Mouse (Mus musculus): ENCODE measurements around the gene Ggta1. TPM values are rescaled to one million over a fixed set of nuclear protein-coding genes. Genes with fewer than 3 reads are reported as not detected.

Ggta1 gene
- total and polyA plus RNA-seq, 3 experiments = 8.6 to 15.5 (median 15.4) TPM

GRCm38 (mm10) chr2:35503723-35504416 is 40.8 kb upstream of the Ggta1 start:
- 40% methylated on average over 8 of the region's 8 CpGs for WGBS
- no peaks in the 10 kb centered on the region for H3K27me3 ChIP-seq (ENCODE audit: control insufficient read depth, insufficient read depth, low read length)
- H3K4me3 ChIP-seq = no peak overlapping the region
- intact Hi-C loops (cut with DNase I) = no loop called here
- TF ChIP-seq CTCF (IDR thresholded peaks at IDR 0.05) (no peak), EP300 (IDR thresholded peaks at IDR 0.05; ENCODE audit: insufficient read depth, low read depth, low read length) (no peak), POLR2A (IDR thresholded peaks at IDR 0.05; ENCODE audit: insufficient read depth, low read depth, low read length) (no peak)
- H3K79me2 ChIP-seq (replicated peaks; ENCODE audit: control insufficient read depth, insufficient read depth, low read length) = no peaks in the 10 kb centered on the region
- no peak overlapping the region for H3K9ac ChIP-seq (ENCODE audit: low read depth, low read length)
- H3K27ac ChIP-seq = peak overlapping the region; percentile 36
- DNase-seq = no peak
- H3K36me3 ChIP-seq (ENCODE audit: control insufficient read depth, insufficient read depth, low read length) = no peaks in the 10 kb centered on the region
- H3K4me1 ChIP-seq (ENCODE audit: control insufficient read depth, insufficient read depth, low read length) = peaks cover 26% of the 10 kb centered on the region

- no peaks in the 10 kb centered on the region for H3K79me2 ChIP-seq (replicated peaks; ENCODE audit: control insufficient read depth, insufficient read depth, low read length)
- no peak for DNase-seq
- 60% methylated on average over 12 of the region's 12 CpGs for WGBS
- intact Hi-C loops (cut with DNase I) = no loop called here
- TF ChIP-seq POLR2A (IDR thresholded peaks at IDR 0.05; ENCODE audit: insufficient read depth, low read depth, low read length) = no peak
- TF ChIP-seq CTCF (IDR thresholded peaks at IDR 0.05) = no peak
- no peak for TF ChIP-seq EP300 (IDR thresholded peaks at IDR 0.05; ENCODE audit: insufficient read depth, low read depth, low read length)
- no peaks in the 10 kb centered on the region for H3K27me3 ChIP-seq (ENCODE audit: control insufficient read depth, insufficient read depth, low read length)
- H3K36me3 ChIP-seq (ENCODE audit: control insufficient read depth, insufficient read depth, low read length) = no peaks in the 10 kb centered on the region
- no peak overlapping the region for H3K9ac ChIP-seq (ENCODE audit: low read depth, low read length)
- peak overlapping the region; percentile 36 for H3K27ac ChIP-seq
- H3K4me1 ChIP-seq (ENCODE audit: control insufficient read depth, insufficient read depth, low read length) = peaks cover 22% of the 10 kb centered on the region
- no peak overlapping the region for H3K4me3 ChIP-seq
Observed at GRCm38 (mm10) chr2:35503021-35503722, 40.1 kb upstream of the Ggta1 start.

GRCm38 (mm10) chr2:35502561-35502960 is 39.5 kb upstream of the Ggta1 start:
- TF ChIP-seq CTCF (IDR thresholded peaks at IDR 0.05) (no peak), POLR2A (IDR thresholded peaks at IDR 0.05; ENCODE audit: insufficient read depth, low read depth, low read length) (no peak)
- no peak for DNase-seq
- intact Hi-C loops (cut with DNase I) = no loop called here
- no peak overlapping the region for H3K27ac ChIP-seq
- H3K4me1 ChIP-seq (ENCODE audit: control insufficient read depth, insufficient read depth, low read length) = peaks cover 20% of the 10 kb centered on the region
- H3K79me2 ChIP-seq (replicated peaks; ENCODE audit: control insufficient read depth, insufficient read depth, low read length) = no peaks in the 10 kb centered on the region
- H3K36me3 ChIP-seq (ENCODE audit: control insufficient read depth, insufficient read depth, low read length) = no peaks in the 10 kb centered on the region
- H3K9ac ChIP-seq (ENCODE audit: low read depth, low read length) = no peak overlapping the region
- H3K27me3 ChIP-seq (ENCODE audit: control insufficient read depth, insufficient read depth, low read length) = no peaks in the 10 kb centered on the region
- no peak overlapping the region for H3K4me3 ChIP-seq
- 83% methylated on average over 3 of the region's 3 CpGs for WGBS

- no peaks in the 10 kb centered on the region for H3K79me2 ChIP-seq (replicated peaks; ENCODE audit: control insufficient read depth, insufficient read depth, low read length)
- TF ChIP-seq CTCF (IDR thresholded peaks at IDR 0.05) (no peak), POLR2A (IDR thresholded peaks at IDR 0.05; ENCODE audit: insufficient read depth, low read depth, low read length) (no peak), EP300 (IDR thresholded peaks at IDR 0.05; ENCODE audit: insufficient read depth, low read depth, low read length) (no peak)
- no peak overlapping the region for H3K27ac ChIP-seq
- no peak overlapping the region for H3K4me3 ChIP-seq
- no peaks in the 10 kb centered on the region for H3K36me3 ChIP-seq (ENCODE audit: control insufficient read depth, insufficient read depth, low read length)
- H3K27me3 ChIP-seq (ENCODE audit: control insufficient read depth, insufficient read depth, low read length) = no peaks in the 10 kb centered on the region
- peaks cover 16% of the 10 kb centered on the region for H3K4me1 ChIP-seq (ENCODE audit: control insufficient read depth, insufficient read depth, low read length)
- no peak for DNase-seq
- intact Hi-C loops (cut with DNase I) = no loop called here
- 86% methylated on average over 7 of the region's 7 CpGs for WGBS
- H3K9ac ChIP-seq (ENCODE audit: low read depth, low read length) = no peak overlapping the region
Observed at GRCm38 (mm10) chr2:35499474-35499873, 36.4 kb upstream of the Ggta1 start.

- WGBS = 69% methylated on average over 3 of the region's 3 CpGs
- TF ChIP-seq CTCF (IDR thresholded peaks at IDR 0.05) (no peak), EP300 (IDR thresholded peaks at IDR 0.05; ENCODE audit: insufficient read depth, low read depth, low read length) (no peak), POLR2A (IDR thresholded peaks at IDR 0.05; ENCODE audit: insufficient read depth, low read depth, low read length) (no peak)
- Histone ChIP-seq H3K79me2 (replicated peaks; ENCODE audit: control insufficient read depth, insufficient read depth, low read length) (no peaks in the 10 kb centered on the region), H3K27me3 (ENCODE audit: control insufficient read depth, insufficient read depth, low read length) (no peaks in the 10 kb centered on the region), H3K9ac (ENCODE audit: low read depth, low read length) (no peak overlapping the region), H3K4me3 (no peak overlapping the region), H3K4me1 (ENCODE audit: control insufficient read depth, insufficient read depth, low read length) (peaks cover 11% of the 10 kb centered on the region), H3K36me3 (ENCODE audit: control insufficient read depth, insufficient read depth, low read length) (no peaks in the 10 kb centered on the region), H3K27ac (no peak overlapping the region)
- intact Hi-C loops (cut with DNase I) = no loop called here
- DNase-seq = no peak
Observed at GRCm38 (mm10) chr2:35498961-35499360, 35.9 kb upstream of the Ggta1 start.

- H3K4me3 ChIP-seq = no peak overlapping the region
- 78% methylated on average over 2 of the region's 2 CpGs for WGBS
- no peak for DNase-seq
- H3K27me3 ChIP-seq (ENCODE audit: control insufficient read depth, insufficient read depth, low read length) = no peaks in the 10 kb centered on the region
- H3K79me2 ChIP-seq (replicated peaks; ENCODE audit: control insufficient read depth, insufficient read depth, low read length) = no peaks in the 10 kb centered on the region
- TF ChIP-seq POLR2A (IDR thresholded peaks at IDR 0.05; ENCODE audit: insufficient read depth, low read depth, low read length) = no peak
- TF ChIP-seq EP300 (IDR thresholded peaks at IDR 0.05; ENCODE audit: insufficient read depth, low read depth, low read length) = no peak
- no peak for TF ChIP-seq CTCF (IDR thresholded peaks at IDR 0.05)
- intact Hi-C loops (cut with DNase I) = no loop called here
- H3K9ac ChIP-seq (ENCODE audit: low read depth, low read length) = no peak overlapping the region
- H3K27ac ChIP-seq = no peak overlapping the region
- peaks cover 9% of the 10 kb centered on the region for H3K4me1 ChIP-seq (ENCODE audit: control insufficient read depth, insufficient read depth, low read length)
- H3K36me3 ChIP-seq (ENCODE audit: control insufficient read depth, insufficient read depth, low read length) = no peaks in the 10 kb centered on the region
Observed at GRCm38 (mm10) chr2:35497662-35498196, 34.7 kb upstream of the Ggta1 start.
